Mouse (Mus musculus) ovary, adult 10 weeks (tissue): ENCODE data around the gene Matn4. TPM values are rescaled to one million over a fixed set of nuclear protein-coding genes. Genes with fewer than 3 reads are reported as not detected.

Source experiments
- polyA plus RNA-seq: library from polyadenylated mRNA; stranded (reverse); fragments of 350-450 nt; fragmentation: Illumina TruSeq; extraction: RNeasy Lipid Tissue Mini Kit (QIAGEN cat#74804); gene quantifications from one replicate; pipeline ENCODE4 v1.2.3, GENCODE M21; 2014

Matn4 gene
- not detected for polyA plus RNA-seq

GRCm38 (mm10) chr2:164405060-164405459, at the start of gene Matn4:
Gene Matn4 (minus strand): TSS chr2:164405160.

GRCm38 (mm10) chr2:164443460-164444000, 38.6 kb upstream of the Matn4 start, which contains the start of gene Sdc4:
Gene Sdc4 (minus strand): TSS chr2:164443887.

GRCm38 (mm10) chr2:164402906-164403305, 2.1 kb downstream of the Matn4 start, which contains the start of gene Rbpjl:
Gene Rbpjl (plus strand): TSS chr2:164403141.

DNA sequence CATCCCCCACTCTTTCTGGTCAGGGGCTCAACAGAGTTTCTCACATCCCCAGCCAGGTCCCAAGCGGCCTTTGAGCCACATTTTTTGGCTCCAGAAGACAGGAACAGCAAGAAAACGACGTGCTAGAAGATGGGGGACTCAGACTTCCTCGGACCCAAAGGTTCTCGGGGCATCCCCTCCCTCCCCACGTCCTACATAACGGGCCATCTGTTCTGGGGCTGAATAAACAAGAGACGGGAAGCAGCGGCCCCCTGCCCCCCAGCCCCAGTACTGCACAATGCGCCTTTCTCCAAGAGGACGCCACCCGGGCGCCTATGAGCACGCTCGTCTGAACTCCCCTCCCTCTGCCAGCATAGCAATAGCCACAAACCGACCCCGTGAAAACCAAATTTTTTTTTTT, 15.9 kb downstream of the Matn4 start, which contains the start of gene Slpi:
Gene Slpi (minus strand): TSS at position 76 of the 400 bp plus-strand sequence.

Other genes with a start within 250 kb of the Matn4 start
- gene Kcns1, start 234.0 kb downstream of the Matn4 start, polyA plus RNA-seq: not detected
- not detected for gene Wfdc5, start 222.4 kb downstream of the Matn4 start, polyA plus RNA-seq
- not detected for gene Wfdc12, start 214.6 kb downstream of the Matn4 start, polyA plus RNA-seq
- not detected for gene Wfdc15a, start 205.0 kb downstream of the Matn4 start, polyA plus RNA-seq
- 1.3 TPM for gene Wfdc15b, start 183.5 kb downstream of the Matn4 start, polyA plus RNA-seq
- not detected for gene Svs2, start 166.7 kb downstream of the Matn4 start, polyA plus RNA-seq
- gene Svs3b, start 148.5 kb downstream of the Matn4 start, polyA plus RNA-seq: not detected
- gene Svs4, start 126.7 kb downstream of the Matn4 start, polyA plus RNA-seq: not detected
- not detected for gene Svs3a, start 115.9 kb downstream of the Matn4 start, polyA plus RNA-seq
- not detected for gene Svs6, start 88.4 kb downstream of the Matn4 start, polyA plus RNA-seq
- gene Svs5, start 72.4 kb downstream of the Matn4 start, polyA plus RNA-seq: 0.91 TPM
- gene Slpi, start 16.1 kb downstream of the Matn4 start, polyA plus RNA-seq: not detected
- gene Rbpjl, start 2.0 kb downstream of the Matn4 start, polyA plus RNA-seq: not detected
- gene Sdc4, start 38.7 kb upstream of the Matn4 start, polyA plus RNA-seq: 107 TPM
- 8.4 TPM for gene Sys1, start 51.8 kb upstream of the Matn4 start, polyA plus RNA-seq
- gene Gm20458, start 55.8 kb upstream of the Matn4 start, polyA plus RNA-seq: not detected
- not detected for gene Trp53tg5, start 68.6 kb upstream of the Matn4 start, polyA plus RNA-seq
- 4.7 TPM for gene Dbndd2, start 80.9 kb upstream of the Matn4 start, polyA plus RNA-seq
- 8.6 TPM for gene Pigt, start 92.4 kb upstream of the Matn4 start, polyA plus RNA-seq
- 1.8 TPM for gene Wfdc2, start 157.3 kb upstream of the Matn4 start, polyA plus RNA-seq
- not detected for gene Spint3, start 168.3 kb upstream of the Matn4 start, polyA plus RNA-seq
- gene Wfdc6a, start 180.3 kb upstream of the Matn4 start, polyA plus RNA-seq: 0.66 TPM
- not detected for gene Eppin, start 188.4 kb upstream of the Matn4 start, polyA plus RNA-seq
- not detected for gene Wfdc6b, start 208.4 kb upstream of the Matn4 start, polyA plus RNA-seq
- not detected for gene Wfdc8, start 208.5 kb upstream of the Matn4 start, polyA plus RNA-seq
- not detected for gene Wfdc16, start 233.6 kb upstream of the Matn4 start, polyA plus RNA-seq